Mouse (Mus musculus) heart, adult 11 months (tissue): Measurements from ENCODE around the gene Rps6kb1.

Experiments used
- DNase-seq: peaks from one replicate; pipeline ENCODE4 v3.0.0; 2022

The Rps6kb1 gene

DNA sequence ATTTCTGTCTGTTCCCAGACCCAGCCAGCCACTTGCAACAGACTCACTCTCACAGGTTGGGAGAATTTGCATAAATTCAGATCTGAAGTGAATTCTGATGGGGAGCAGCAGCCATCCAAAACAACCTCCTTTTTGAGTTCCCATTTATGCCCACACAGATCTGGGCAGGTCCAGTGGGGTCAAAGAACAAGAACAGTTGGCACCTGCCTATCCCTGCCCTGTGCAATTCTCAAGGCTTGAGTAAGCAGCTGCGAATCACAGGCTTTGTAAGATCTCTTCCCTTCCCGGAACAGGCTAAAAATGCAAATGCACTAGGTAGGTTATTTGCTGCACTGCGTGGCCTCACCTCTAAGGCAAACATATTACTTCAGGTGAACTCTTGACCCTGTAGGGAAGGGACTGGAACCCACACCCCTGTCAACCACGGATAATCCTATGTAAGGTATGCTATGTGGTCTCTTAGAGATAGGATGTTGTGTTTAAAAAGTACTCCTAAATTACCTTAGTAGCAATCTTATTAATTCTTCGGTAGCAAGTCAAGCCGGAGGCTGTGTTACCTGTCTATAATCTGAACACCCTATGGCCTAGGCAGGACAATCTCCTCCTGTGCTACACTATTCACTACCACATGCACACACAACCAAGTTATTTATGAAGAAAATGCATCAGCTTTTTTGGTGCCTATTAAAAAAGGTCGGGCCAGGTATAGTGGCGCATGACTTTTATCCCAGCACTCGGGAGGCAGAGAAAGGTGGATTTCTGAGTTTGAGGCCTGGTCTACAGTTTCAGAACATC lies 35.9 kb upstream of the Rps6kb1 start:
- DNase-seq: peak; percentile 88

DNA sequence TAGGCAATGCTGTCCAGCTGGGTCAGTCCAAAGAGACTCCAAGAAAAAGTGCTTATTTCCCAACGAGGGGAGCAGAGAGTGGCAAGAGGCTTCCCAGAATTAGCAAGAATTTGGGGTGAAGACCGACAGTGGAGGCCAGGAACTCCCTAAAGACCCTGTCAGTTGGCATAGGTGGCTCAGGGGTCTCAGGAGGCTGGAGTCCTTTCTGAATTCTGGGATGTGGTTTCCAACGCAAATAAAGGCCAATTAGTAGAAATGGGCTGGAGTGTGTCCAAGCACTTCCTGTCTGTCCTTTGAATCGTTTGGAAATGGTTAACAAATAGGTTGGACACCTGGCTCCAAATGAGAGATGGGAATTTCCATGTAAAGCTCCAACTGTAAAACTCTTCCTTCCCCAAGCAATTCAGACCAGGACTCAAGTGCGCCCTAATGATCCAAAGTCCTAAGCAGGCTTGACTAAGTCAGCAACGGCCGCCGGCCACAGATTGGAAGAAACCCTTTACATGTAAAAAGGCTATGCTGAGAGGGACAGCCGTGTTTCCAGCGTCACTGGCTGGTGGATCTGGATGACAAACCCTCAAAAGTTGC lies 35.2 kb upstream of the Rps6kb1 start:
- DNase-seq: peak; percentile 93

DNA sequence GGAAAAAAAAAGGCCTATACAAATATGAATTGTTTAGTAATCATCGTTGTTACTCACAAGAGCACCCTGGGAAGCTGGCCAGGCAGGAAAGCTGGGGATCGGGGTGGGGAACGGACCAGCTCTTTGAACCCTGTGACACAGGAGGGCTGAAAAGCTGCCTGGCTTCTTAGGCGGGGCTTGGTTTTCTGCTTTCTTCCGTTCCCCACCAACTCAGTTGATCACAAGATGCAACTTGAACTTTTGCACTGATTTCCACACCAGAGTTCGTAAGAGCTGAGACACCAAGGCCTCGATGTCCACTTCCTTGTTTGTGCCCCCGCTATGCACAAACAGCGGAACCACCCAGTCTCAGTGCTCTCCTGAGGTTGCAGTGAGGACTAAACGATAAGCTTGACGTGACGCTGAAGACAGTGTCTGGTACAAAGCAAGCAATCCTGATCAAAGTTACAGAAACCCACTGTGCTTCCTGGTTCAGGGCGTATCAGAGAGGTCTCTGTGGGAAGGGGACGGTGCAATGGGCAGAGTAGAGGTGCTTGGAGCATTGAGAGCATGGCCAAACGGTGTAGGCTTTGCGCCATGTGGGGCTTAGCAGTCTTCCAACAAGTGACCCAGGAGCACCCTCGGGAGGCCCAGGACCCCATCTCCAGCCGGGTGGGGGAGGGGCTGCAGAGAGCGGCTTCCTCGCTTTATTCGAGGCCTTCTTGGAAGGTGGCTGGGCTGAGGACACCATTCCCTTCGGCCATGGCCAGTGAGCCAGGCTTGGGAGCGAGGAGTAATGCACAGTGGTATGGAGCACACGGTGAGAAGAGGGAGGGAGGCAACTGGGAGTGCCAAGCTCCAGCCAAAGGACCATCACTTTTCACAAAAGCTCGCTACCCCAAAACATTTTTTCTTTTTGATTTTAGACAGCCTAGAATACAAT lies 34.5 kb upstream of the Rps6kb1 start:
- peak; percentile 99 for DNase-seq

DNA sequence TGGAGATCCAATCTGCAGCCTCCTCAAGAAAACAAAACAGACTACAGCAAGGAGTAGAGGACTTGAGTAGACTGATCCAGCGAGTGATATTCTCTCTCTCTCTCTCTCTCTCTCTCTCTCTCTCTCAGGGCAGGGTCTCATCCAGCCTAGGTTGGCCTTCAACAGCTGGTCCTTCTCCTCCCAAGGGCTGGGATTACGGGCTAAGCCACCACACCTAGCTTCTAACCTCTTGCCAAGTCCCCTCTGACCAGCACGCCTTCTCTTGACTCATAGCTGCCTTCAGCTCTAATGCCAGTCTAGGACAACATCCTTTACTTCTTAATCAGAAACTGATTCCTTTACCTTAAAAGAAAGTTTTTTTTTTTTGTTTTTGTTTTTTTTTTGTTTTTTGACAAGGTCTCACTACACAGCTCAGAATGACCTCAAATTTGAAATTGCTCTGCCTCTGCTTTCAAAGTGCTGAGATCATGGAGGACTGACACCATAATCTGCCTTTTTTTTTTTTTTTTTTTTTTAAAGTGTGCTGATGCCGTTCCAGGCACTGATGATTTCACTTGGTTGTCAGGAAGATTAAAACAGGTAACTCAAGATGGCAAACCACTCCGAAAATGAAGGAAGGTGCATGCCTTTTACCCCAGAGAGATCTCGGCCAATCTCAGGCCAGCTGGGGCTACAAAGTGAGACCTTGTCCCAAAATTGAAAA lies 33.7 kb upstream of the Rps6kb1 start:
- no peak for DNase-seq

DNA sequence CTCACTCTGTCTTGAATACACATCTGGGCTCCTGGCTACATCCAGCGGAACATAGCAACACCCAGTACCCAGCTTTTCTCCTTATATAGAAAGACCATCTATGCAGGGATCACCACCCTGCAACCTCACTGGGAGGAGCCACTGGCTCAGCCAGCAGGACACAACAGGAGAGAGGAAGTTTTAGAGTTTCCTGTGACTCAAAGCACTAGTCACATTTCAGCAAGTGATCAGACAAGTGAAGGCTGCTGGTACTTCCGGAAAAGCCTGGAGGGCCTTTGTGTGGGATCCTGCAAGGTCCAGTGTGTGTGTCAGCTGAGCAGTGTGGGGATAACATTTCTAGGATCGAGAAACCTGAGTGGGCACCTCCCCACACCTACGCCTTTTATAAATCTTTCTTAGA lies 32.6 kb upstream of the Rps6kb1 start:
- DNase-seq: peak; percentile 99

DNA sequence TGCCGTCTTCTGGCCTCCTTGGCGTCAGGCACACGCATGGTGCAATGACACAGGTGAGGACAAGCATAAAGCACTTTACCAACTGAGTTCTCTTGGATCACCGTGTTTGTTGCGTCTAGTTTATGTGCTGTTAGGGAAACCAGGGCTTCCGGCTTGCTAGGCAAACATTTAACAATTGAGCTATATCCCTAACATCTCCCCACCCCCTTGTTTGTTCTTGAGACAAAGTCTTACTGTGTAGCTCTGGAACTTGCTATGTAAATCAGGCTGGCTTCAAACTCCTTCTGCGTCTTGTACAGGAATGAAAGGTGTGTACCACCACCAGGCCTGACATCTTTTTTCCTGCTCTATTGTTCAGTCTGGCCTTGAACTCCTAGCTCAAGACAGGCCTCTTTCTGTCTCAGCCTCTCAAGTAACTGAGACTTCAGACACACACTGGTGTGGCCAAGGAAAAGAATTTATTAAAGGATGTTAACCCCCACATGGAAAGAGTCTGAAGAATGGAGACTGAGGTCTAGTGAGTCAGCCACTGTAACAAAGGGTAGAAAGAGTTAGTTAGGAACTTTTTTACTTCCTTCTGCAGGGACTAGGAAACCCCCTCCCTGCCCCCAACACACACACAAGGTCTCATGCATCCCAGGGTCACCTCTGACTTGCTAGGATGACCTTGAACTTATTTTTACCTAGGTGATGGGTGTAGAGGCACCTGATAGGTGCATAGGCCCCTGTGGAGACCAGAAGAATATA lies 31.2 kb upstream of the Rps6kb1 start:
- DNase-seq: no peak

DNA sequence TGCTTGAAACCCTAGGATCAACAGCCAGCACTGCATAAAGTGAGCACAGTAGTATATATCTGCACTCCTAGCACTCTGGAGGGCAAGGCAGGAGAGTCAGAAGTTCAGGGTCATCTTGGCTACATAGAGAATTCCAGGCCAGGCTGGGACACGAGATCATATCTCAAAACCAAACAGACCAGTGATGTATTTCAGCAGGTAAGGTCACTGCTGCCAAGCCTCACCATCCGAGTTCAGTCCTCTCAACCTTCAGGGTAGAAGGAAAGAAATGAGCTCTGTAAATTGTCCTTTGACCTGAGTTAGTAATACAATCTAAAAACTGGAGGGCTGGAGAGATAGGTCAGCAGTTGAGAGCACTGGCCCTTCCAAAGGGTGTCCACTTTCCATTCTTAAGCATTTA lies 29.8 kb upstream of the Rps6kb1 start:
- DNase-seq: no peak

DNA sequence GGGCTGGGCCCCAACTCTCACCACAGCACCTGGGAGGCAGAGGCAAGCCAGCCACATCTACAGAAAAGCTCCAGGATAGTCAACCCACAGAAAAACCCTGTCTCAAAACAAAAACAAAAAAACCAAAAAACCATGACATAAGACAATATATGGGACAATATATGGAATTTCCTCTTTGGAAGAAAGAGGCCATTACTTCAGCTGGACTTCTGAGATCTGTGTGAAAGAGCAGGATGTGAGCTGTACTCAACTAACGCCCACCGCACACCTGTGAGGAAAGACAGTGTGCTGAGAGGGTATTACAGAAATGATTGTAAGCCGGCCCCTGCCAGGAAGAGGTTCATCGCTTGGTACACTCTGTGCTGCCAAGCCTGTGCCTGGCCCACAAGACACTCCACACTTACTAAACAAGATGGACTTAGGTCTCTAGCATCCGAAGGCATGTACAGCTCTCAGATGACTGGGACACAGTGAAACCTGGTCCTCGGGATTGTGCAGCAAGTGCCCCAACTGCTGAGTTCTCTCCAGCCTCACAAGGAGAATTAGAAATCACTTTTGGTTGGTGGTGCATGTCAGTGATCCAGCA lies 29.1 kb upstream of the Rps6kb1 start:
- no peak for DNase-seq

DNA sequence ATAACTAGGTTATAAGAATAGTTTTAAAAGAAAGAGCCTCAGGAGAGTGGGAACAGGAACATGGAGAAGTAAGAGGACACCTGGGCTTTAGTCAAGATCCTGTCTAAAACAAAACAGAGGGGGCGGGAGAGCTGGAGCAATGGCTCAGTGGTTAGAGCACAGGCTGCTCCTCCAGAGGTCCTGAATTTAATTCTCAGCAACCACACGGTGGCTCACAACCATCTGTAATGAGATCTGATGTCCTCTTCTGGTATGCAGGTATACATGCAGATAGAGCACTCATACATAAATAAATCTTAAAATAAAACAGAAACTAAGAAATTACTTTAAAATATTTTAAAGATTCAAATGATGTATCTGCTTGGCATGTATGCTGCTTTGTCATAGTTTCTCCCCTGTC lies 28.0 kb upstream of the Rps6kb1 start:
- DNase-seq: no peak

DNA sequence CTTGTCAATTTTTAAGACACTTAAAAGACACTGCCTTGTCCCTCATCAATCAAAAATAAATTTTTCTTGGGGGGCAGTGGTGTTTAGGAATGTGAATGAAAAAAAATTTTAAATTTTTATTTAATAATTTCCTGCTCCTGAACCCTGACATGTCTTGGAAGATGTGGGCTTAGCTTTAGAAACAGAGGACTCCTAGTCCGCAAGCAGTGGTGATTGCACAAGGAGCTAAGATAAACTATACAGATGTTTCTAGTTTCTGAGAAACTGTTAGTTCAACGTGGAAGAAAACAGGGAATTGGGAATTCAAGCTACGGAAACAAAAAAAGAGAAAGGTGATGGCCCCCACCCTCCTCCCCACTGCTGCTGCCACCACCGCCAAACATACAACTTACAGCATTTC lies 27.3 kb upstream of the Rps6kb1 start:
- no peak for DNase-seq

DNA sequence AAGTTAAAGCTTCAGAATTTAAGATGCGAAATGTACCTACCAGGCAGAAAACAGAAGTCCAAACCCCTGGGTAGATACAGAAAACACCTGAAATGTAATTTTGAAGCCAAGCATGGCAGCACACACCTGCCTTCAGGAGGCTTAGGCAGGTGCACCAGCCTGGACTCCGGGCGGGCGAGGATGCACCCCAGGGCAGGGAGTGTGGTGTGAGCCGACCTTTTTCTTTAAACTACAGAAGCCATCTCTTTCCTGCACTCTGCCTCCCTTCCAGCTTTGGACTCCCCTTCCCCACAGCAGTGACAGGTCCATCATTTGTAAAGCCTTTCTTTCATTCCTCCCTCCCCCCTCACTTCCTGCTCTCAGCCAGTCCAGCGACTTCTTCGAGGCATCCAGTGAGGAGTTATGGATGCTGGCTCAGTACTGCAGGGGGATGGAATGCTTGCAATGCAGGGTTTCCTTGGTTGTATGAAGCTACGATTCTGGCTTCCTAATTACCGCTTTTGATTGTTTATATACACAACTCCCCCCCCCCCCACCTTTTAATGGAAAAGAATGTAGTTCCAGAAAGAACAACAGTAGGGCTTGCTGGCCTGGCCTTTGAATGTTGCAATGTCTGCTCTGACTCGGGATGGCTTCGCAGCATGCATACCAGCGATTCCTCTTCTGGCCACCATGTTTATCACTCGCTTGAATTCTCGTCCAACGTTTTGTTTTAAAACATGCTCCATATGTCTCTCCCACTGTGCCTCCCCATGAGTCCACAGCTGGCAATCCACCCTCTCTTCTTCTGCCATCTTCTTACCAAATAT lies 26.6 kb upstream of the Rps6kb1 start:
- no peak for DNase-seq

DNA sequence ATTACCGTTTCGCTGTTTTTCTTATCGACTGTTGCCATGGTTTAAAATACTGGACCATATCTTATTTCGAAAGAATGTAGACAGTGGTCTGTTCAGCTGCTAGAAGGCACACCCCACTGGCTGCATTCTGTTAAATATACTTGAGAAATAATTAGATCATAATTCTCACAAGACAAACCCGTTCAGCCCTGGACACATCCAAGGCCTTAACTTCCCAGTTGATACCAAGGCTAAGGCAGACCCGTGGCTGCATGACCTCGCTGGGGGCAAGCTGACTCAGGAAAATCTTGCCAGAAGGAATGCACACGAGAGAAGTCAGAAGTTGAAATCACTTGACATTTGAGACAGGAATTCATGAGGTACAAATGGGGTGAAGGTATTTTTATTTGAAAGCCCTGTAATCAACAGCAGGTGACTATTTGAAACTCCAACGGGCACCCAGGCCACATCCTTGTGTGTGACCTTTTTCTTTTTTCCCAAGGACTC lies 25.7 kb upstream of the Rps6kb1 start:
- no peak for DNase-seq

DNA sequence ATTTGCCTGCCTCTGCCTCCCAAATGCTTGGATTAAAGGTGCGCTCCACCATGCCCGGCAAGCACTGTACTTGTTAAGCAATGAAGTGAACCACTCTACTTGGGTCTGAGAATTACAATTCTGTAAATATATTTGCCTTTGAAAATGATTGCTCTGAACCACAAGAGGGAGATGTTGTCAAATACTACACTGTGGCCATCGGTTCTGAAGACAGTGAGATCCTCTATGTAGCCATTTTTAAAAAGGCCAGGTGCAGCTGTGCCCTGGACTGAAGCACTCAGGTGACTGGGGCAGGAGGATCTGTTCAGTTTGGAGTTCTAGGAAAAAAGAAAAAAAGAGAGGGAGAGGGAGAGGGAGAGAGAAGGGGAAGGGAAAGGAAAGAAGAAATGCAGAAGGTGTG lies 23.8 kb upstream of the Rps6kb1 start:
- no peak for DNase-seq

DNA sequence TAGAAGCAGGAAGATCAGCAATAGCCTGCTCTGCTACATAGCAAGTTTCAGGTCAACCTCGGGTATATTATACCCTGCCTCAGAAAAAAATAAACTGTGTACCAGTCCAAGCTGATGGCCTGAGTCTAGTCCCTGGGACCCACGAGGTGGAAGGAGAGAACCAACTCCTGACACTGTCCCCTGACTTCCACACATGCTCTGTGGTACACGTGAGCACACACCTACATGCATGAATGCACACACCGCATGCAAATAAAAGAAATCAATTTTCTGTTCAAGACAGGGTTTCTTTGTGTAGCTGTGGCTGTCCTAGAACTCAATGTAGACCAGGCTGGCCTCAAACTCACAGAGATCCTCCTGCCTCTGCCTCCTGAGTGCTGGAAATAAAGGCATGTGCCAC lies 13.7 kb upstream of the Rps6kb1 start:
- DNase-seq: no peak

DNA sequence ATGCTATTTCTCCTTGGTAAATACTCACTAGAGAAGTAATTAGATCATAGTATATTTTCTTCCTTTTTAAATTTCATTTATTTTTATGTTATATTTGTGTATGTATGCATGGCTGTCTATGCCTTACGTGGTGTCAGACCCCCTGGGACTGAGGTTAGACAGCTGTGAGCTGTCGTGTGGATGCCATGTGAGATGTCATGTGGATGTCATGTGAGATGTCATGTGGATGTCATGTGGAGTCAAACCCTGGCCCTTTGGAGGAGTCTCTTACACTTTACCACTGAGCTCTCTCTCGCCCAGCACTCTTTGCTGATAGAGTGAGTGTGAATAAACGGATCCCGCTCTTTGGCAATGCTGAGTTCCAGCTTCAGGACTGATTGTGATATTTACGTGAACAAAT lies 8.9 kb upstream of the Rps6kb1 start:
- DNase-seq: peak; percentile 62

DNA sequence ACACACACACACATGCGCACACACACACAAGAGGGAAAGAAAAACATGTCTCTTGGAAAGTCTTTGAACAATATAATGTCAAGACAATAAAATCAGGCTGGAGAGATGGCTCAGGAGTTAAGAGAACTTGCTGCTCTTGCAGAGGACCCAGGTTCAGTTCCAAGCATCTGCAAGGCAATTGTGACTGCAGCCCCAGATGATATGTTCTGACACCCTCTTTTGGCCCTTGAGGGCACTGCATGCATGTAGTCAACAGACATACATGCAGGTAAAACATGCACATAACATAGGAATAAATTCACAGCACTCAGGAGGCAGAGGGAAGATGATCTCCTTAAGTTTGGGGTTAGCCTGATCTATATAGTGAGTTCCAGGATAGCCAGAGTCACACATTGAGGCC lies 2.8 kb upstream of the Rps6kb1 start:
- DNase-seq: peak; percentile 64

DNA sequence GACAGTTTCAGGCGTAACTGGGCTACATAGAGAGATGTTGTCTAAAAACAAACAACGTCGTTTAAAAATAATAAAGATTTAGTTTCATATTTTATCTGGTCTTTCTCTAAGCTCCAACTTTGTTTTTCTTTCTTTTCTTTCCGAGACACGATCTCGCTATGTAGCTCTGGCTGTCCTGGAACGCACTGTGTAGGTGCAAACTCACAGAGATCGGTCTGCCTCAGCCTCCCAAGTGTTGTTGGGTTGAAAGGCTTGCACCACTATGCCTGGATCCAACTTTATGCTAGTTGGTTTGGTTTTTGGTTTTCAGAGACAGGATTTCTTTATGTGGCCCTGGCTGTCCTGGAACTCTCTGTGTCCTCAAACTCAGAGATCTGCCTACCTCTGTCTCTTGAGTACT lies 951 bp upstream of the Rps6kb1 start:
- peak; percentile 87 for DNase-seq

DNA sequence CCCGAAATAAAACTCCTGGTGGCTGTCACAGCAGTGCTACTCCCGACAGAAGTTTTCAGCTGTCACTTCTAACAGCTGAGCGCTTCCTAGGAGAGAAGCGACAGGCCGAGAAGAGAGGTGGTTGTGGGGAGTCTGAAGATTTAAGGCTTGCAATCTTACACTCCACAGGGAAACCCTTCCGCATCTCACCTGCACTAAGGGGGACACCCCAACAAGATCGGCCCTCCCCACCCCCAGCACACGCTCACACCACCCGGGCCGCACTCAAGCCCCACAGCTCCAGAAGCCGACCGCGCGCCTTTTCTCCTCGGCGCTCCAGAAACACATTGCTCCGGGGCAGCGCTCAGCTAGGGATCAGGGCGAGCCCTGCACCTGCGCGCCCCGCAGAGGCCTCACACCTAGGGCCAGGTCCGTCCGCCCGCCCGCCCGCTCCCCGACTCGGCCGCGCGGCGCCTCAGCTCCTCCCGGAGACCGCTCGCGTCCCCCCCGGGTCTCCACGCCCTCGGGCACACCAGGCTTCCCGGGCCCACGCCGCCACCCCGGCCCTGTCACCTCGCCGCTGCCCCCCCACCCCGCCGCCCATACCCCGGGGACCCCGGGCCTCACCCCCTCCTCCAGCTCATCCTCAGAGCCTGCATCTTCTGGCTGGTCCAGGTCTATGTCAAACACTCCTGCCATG lies 506 bp downstream of the Rps6kb1 start:
- DNase-seq: no peak

DNA sequence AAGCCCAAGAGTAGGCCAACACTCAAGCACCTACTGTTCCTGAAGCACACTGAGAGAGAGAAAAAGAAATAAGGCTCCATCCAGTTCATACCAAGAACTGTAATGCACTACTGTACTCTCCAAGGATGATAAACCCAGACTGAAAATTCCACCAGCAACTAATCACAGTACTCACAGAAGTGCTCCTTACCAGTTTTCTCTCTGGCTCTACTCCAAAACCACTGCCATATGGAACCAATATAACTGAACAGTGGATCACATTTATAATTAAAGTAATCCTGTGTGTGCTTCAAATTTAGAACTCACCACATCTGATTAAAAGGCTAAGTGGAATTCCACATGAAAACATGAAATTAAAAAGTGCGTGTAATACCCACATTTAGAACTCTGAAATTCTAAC lies 1.8 kb downstream of the Rps6kb1 start:
- peak; percentile 34 for DNase-seq

DNA sequence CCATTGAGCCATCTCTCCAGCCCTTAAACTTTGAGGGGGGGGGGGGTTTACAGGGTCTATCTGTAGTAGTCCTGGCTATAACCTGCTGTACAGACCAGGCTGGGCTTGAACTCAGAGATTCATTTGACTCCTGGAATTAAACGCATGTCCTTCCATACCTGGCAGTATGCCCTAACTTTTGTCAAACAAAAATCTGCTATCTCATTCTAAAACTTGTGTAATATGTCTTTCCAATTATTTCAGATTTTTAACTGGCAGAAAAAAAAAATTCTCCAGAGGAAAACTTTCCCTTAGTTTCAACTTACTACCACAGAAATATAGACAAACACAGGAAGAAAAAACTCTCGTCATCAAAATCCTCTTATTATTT lies 4.1 kb downstream of the Rps6kb1 start:
- no peak for DNase-seq
